Mouse (Mus musculus) MEL (cell line): ENCODE data around the gene Zfp446.

ENCODE experiments used
- CHD1 ChIP-seq: IDR thresholded peaks from 2 replicates; pipeline ENCODE4 v1.6.1; 2012; ENCODE audit warnings: low read depth, mild to moderate bottlenecking, inconsistent platforms, low read length, improper control_type of control experiment
- CTCF ChIP-seq, 3 experiments: IDR thresholded peaks in 2 of 3; conservative IDR thresholded peaks in 1 of 3; 2 replicates each; pipeline ENCODE4 v1.5.1; 2011 to 2012; ENCODE audit warnings: low read length in 3 of 3, low read depth in 2 of 3, mild to moderate bottlenecking in 2 of 3, improper control_type of control experiment in 1 of 3, inconsistent platforms in 1 of 3, mixed read lengths in 1 of 3, moderate library complexity in 1 of 3; ENCODE audit not compliant: control insufficient read depth in 1 of 3, insufficient read depth in 1 of 3, poor library complexity in 1 of 3, severe bottlenecking in 1 of 3
- E2F4 ChIP-seq: IDR thresholded peaks from 2 replicates; pipeline ENCODE4 v1.6.1; 2011; ENCODE audit warnings: low read depth, low read length, improper control_type of control experiment, borderline replicate concordance
- GABPA ChIP-seq: IDR thresholded peaks from 2 replicates; pipeline ENCODE4 v1.6.1; 2012; ENCODE audit warnings: low read depth, mild to moderate bottlenecking, inconsistent platforms, low read length, improper control_type of control experiment, moderate library complexity
- JUND ChIP-seq: IDR thresholded peaks from 2 replicates; pipeline ENCODE4 v1.6.1; 2011; ENCODE audit warnings: low read depth, mild to moderate bottlenecking, improper control_type of control experiment, low read length
- MAX ChIP-seq: IDR thresholded peaks from 2 replicates; pipeline ENCODE4 v1.6.1; 2011; ENCODE audit warnings: low read length, improper control_type of control experiment
- MYC ChIP-seq: IDR thresholded peaks from 2 replicates; pipeline ENCODE4 v1.6.1; 2011; ENCODE audit warnings: low read depth, mild to moderate bottlenecking, low read length, improper control_type of control experiment, moderate library complexity
- NELFE ChIP-seq: IDR thresholded peaks from 2 replicates; pipeline ENCODE4 v1.6.1; 2011; ENCODE audit warnings: low read depth, low read length, improper control_type of control experiment
- NRF1 ChIP-seq: IDR thresholded peaks from 2 replicates; pipeline ENCODE4 v1.6.1; 2014; ENCODE audit warnings: low read depth, mild to moderate bottlenecking, inconsistent platforms, low read length, improper control_type of control experiment, moderate library complexity; ENCODE audit not compliant: poor library complexity, insufficient read depth, severe bottlenecking
- POLR2A ChIP-seq, 2 experiments: IDR thresholded peaks; 2 replicates each; pipeline ENCODE4 v1.6.1; 2011 to 2012; ENCODE audit warnings: low read length in 2 of 2, mild to moderate bottlenecking in 2 of 2, control low read depth in 1 of 2, improper control_type of control experiment in 1 of 2, low read depth in 1 of 2, moderate library complexity in 1 of 2; ENCODE audit not compliant: control insufficient read depth in 1 of 2, insufficient read depth in 1 of 2, poor library complexity in 1 of 2
- RAD21 ChIP-seq: IDR thresholded peaks from 2 replicates; pipeline ENCODE4 v1.6.1; 2011; ENCODE audit warnings: mild to moderate bottlenecking, low read depth, low read length, improper control_type of control experiment
- ZC3H11A ChIP-seq: IDR thresholded peaks from 2 replicates; pipeline ENCODE4 v1.6.1; 2012; ENCODE audit warnings: low read depth, mild to moderate bottlenecking, inconsistent platforms, low read length, improper control_type of control experiment

GRCm38 (mm10) chr7:12949032-12949871 lies 28.4 kb upstream of the Zfp446 start:
- TF ChIP-seq MYC (peak; percentile 88), CHD1 (no peak), MAX (peak; percentile 74), POLR2A (IDR thresholded peaks at IDR 0.05; ENCODE audit: control insufficient read depth in 1 of 2, insufficient read depth in 1 of 2, low read depth in 1 of 2, low read length in 2 of 2, poor library complexity in 1 of 2) (peak in 1 of 2 experiments; percentile 86; a peak in 3 of 4 replicates), CTCF (IDR thresholded peaks at IDR 0.05 in 2 of 3, conservative IDR thresholded peaks at IDR 0.05 in 1 of 3; ENCODE audit: control insufficient read depth in 1 of 3, insufficient read depth in 1 of 3, low read depth in 2 of 3, low read length in 3 of 3, poor library complexity in 1 of 3, severe bottlenecking in 1 of 3) (no peak), NRF1 (peak; percentile 53; the same call in 1 of the 2 replicates), ZC3H11A (no peak), E2F4 (peak; percentile 78; the same call in 1 of the 2 replicates), NELFE (peak; percentile 54), JUND (no peak), RAD21 (no peak), GABPA (no peak)
